Mouse (Mus musculus): ENCODE data around the gene Kcnq2.

GRCm38 (mm10) chr2:181044001-181044400 lies 91.1 kb downstream of the Kcnq2 start:
- no peak for TF ChIP-seq POLR2A (IDR thresholded peaks at IDR 0.05; ENCODE audit: insufficient read length, low read depth)
- TF ChIP-seq TCF3 (IDR thresholded peaks at IDR 0.05; ENCODE audit: insufficient read length, low read depth) = no peak
- TF ChIP-seq MAX (IDR thresholded peaks at IDR 0.05; ENCODE audit: low read depth) = no peak
- TF ChIP-seq MYOD1 (IDR thresholded peaks at IDR 0.05; ENCODE audit: control insufficient read depth in 1 of 3, insufficient read length in 2 of 3, low read depth in 2 of 3) = no peak
- no peak for TF ChIP-seq USF1 (IDR thresholded peaks at IDR 0.05; ENCODE audit: low read depth)
- no peak for TF ChIP-seq TCF12 (IDR thresholded peaks at IDR 0.05; ENCODE audit: insufficient read depth, poor library complexity, severe bottlenecking)
